Mouse (Mus musculus): ENCODE results near the gene Ndufb5. TPM values are rescaled to one million over a fixed set of nuclear protein-coding genes. Genes with fewer than 3 reads are reported as not detected.
"Not testable (repeated sequence)": the region's sequence is repeated elsewhere in the genome, so short reads cannot be mapped to it uniquely, and the experiment has no call there.

Gene Ndufb5
- polyA plus RNA-seq, 1 experiment from 2014 or later: 401 TPM

- no peaks in the 10 kb centered on the region for H3K4me1 ChIP-seq (ENCODE audit: control insufficient read depth, insufficient read depth, low read length)
- 92% methylated on average over 5 of the region's 5 CpGs for WGBS
- H3K4me2 ChIP-seq (ENCODE audit: low read depth, low read length): no peak overlapping the region
- H3K36me3 ChIP-seq (ENCODE audit: control insufficient read depth, insufficient read depth, low read length): peaks cover 22% of the 10 kb centered on the region
- H3K27ac ChIP-seq (ENCODE audit: low read length): no peak overlapping the region
- ATAC-seq: no peak
- H3K4me3 ChIP-seq (ENCODE audit: low read length): no peak overlapping the region
- no peaks in the 10 kb centered on the region for H3K27me3 ChIP-seq (replicated peaks; ENCODE audit: control insufficient read depth, insufficient read depth, low read length)
- no peaks in the 10 kb centered on the region for H3K9me3 ChIP-seq (ENCODE audit: control insufficient read depth, low read length)
- H3K9ac ChIP-seq (ENCODE audit: low read depth, low read length): no peak overlapping the region
These were observed 18.5 kb upstream of the Ndufb5 start for GRCm38 (mm10) chr3:32718271-32718670.

- ATAC-seq: no peak
- H3K4me2 ChIP-seq (ENCODE audit: low read depth, low read length): no peak overlapping the region
- H3K4me3 ChIP-seq (ENCODE audit: low read length): no peak overlapping the region
- H3K9me3 ChIP-seq (ENCODE audit: control insufficient read depth, low read length): no peaks in the 10 kb centered on the region
- H3K9ac ChIP-seq (ENCODE audit: low read depth, low read length): no peak overlapping the region
- H3K27ac ChIP-seq (ENCODE audit: low read length): no peak overlapping the region
- H3K27me3 ChIP-seq (replicated peaks; ENCODE audit: control insufficient read depth, insufficient read depth, low read length): no peaks in the 10 kb centered on the region
- WGBS: 94% methylated on average over 7 of the region's 7 CpGs
- H3K4me1 ChIP-seq (ENCODE audit: control insufficient read depth, insufficient read depth, low read length): no peaks in the 10 kb centered on the region
- H3K36me3 ChIP-seq (ENCODE audit: control insufficient read depth, insufficient read depth, low read length): peaks cover 34% of the 10 kb centered on the region
These were observed 12.6 kb upstream of the Ndufb5 start for GRCm38 (mm10) chr3:32724191-32724590.

GRCm38 (mm10) chr3:32725951-32726350 is 10.8 kb upstream of the Ndufb5 start:
- no peaks in the 10 kb centered on the region for H3K9me3 ChIP-seq (ENCODE audit: control insufficient read depth, low read length)
- no peak overlapping the region for H3K4me2 ChIP-seq (ENCODE audit: low read depth, low read length)
- no peak overlapping the region for H3K4me3 ChIP-seq (ENCODE audit: low read length)
- H3K36me3 ChIP-seq (ENCODE audit: control insufficient read depth, insufficient read depth, low read length): peaks cover 34% of the 10 kb centered on the region
- no peaks in the 10 kb centered on the region for H3K4me1 ChIP-seq (ENCODE audit: control insufficient read depth, insufficient read depth, low read length)
- WGBS: 86% methylated on average over 5 of the region's 5 CpGs
- no peak for ATAC-seq
- no peaks in the 10 kb centered on the region for H3K27me3 ChIP-seq (replicated peaks; ENCODE audit: control insufficient read depth, insufficient read depth, low read length)
- H3K9ac ChIP-seq (ENCODE audit: low read depth, low read length): no peak overlapping the region
- no peak overlapping the region for H3K27ac ChIP-seq (ENCODE audit: low read length)

GRCm38 (mm10) chr3:32727861-32728260 is 8.9 kb upstream of the Ndufb5 start:
- 90% methylated on average over 4 of the region's 4 CpGs for WGBS
- ATAC-seq: no peak
- Histone ChIP-seq H3K4me2 (ENCODE audit: low read depth, low read length) (no peak overlapping the region), H3K36me3 (ENCODE audit: control insufficient read depth, insufficient read depth, low read length) (peaks cover 33% of the 10 kb centered on the region), H3K27ac (ENCODE audit: low read length) (no peak overlapping the region), H3K4me3 (ENCODE audit: low read length) (no peak overlapping the region), H3K9me3 (ENCODE audit: control insufficient read depth, low read length) (no peaks in the 10 kb centered on the region), H3K9ac (ENCODE audit: low read depth, low read length) (no peak overlapping the region), H3K27me3 (replicated peaks; ENCODE audit: control insufficient read depth, insufficient read depth, low read length) (no peaks in the 10 kb centered on the region), H3K4me1 (ENCODE audit: control insufficient read depth, insufficient read depth, low read length) (no peaks in the 10 kb centered on the region)

- Histone ChIP-seq H3K9ac (ENCODE audit: low read depth, low read length) (peak within 1 kb of the TSS; percentile 91), H3K4me2 (ENCODE audit: low read depth, low read length) (peak within 1 kb of the TSS; percentile 61), H3K9me3 (ENCODE audit: control insufficient read depth, low read length) (no peaks in the 10 kb centered on the region), H3K4me1 (ENCODE audit: control insufficient read depth, insufficient read depth, low read length) (peaks cover 10% of the 10 kb centered on the region; the same call in 1 of the 2 replicates), H3K4me3 (ENCODE audit: low read length) (peak within 1 kb of the TSS; percentile 89), H3K36me3 (ENCODE audit: control insufficient read depth, insufficient read depth, low read length) (no peaks in the 10 kb centered on the region), H3K27me3 (replicated peaks; ENCODE audit: control insufficient read depth, insufficient read depth, low read length) (no peaks in the 10 kb centered on the region), H3K27ac (ENCODE audit: low read length) (peak within 1 kb of the TSS; percentile 82)
- peak; percentile 56 for ATAC-seq
- WGBS: under 1% methylated on average over 31 of the region's 31 CpGs
These were observed 424 bp downstream of the Ndufb5 start, which contains the start of gene Mrpl47 for GRCm38 (mm10) chr3:32737172-32737655. Gene Mrpl47 (minus strand): TSS chr3:32737605.

GRCm38 (mm10) chr3:32738549-32738948 is 1.8 kb downstream of the Ndufb5 start:
- no peaks in the 10 kb centered on the region for H3K36me3 ChIP-seq (ENCODE audit: control insufficient read depth, insufficient read depth, low read length)
- no peak for ATAC-seq
- H3K4me3 ChIP-seq (ENCODE audit: low read length): no peak overlapping the region
- H3K9me3 ChIP-seq (ENCODE audit: control insufficient read depth, low read length): no peaks in the 10 kb centered on the region
- no peak overlapping the region; the same call in 1 of the 2 replicates for H3K4me2 ChIP-seq (ENCODE audit: low read depth, low read length)
- WGBS: 91% methylated on average over 5 of the region's 5 CpGs
- no peak overlapping the region for H3K27ac ChIP-seq (ENCODE audit: low read length)
- H3K9ac ChIP-seq (ENCODE audit: low read depth, low read length): no peak overlapping the region
- no peaks in the 10 kb centered on the region for H3K27me3 ChIP-seq (replicated peaks; ENCODE audit: control insufficient read depth, insufficient read depth, low read length)
- H3K4me1 ChIP-seq (ENCODE audit: control insufficient read depth, insufficient read depth, low read length): peaks cover 10% of the 10 kb centered on the region; the same call in 1 of the 2 replicates

GRCm38 (mm10) chr3:32742276-32742780 is 5.5 kb downstream of the Ndufb5 start:
- no peak overlapping the region for H3K4me2 ChIP-seq (ENCODE audit: low read depth, low read length)
- WGBS: 79% methylated on average over 2 of the region's 2 CpGs
- H3K9me3 ChIP-seq (ENCODE audit: control insufficient read depth, low read length): no peaks in the 10 kb centered on the region
- no peak for ATAC-seq
- H3K36me3 ChIP-seq (ENCODE audit: control insufficient read depth, insufficient read depth, low read length): peaks cover 6% of the 10 kb centered on the region; the same call in 1 of the 2 replicates
- H3K27ac ChIP-seq (ENCODE audit: low read length): no peak overlapping the region
- H3K4me1 ChIP-seq (ENCODE audit: control insufficient read depth, insufficient read depth, low read length): peaks cover 10% of the 10 kb centered on the region; the same call in 1 of the 2 replicates
- no peak overlapping the region for H3K4me3 ChIP-seq (ENCODE audit: low read length)
- no peak overlapping the region for H3K9ac ChIP-seq (ENCODE audit: low read depth, low read length)
- H3K27me3 ChIP-seq (replicated peaks; ENCODE audit: control insufficient read depth, insufficient read depth, low read length): no peaks in the 10 kb centered on the region

- Histone ChIP-seq H3K36me3 (ENCODE audit: control insufficient read depth, insufficient read depth, low read length) (peaks cover 9% of the 10 kb centered on the region; the same call in 1 of the 2 replicates), H3K4me1 (ENCODE audit: control insufficient read depth, insufficient read depth, low read length) (no peaks in the 10 kb centered on the region), H3K27ac (ENCODE audit: low read length) (no peak overlapping the region), H3K9me3 (ENCODE audit: control insufficient read depth, low read length) (no peaks in the 10 kb centered on the region), H3K27me3 (replicated peaks; ENCODE audit: control insufficient read depth, insufficient read depth, low read length) (no peaks in the 10 kb centered on the region), H3K9ac (ENCODE audit: low read depth, low read length) (no peak overlapping the region), H3K4me3 (ENCODE audit: low read length) (no peak overlapping the region), H3K4me2 (ENCODE audit: low read depth, low read length) (no peak overlapping the region)
- WGBS: 91% methylated on average over 6 of the region's 6 CpGs
- ATAC-seq: no peak
These were observed 8.2 kb downstream of the Ndufb5 start for GRCm38 (mm10) chr3:32745001-32745400.

- H3K27ac ChIP-seq (ENCODE audit: low read length); H3K4me2 ChIP-seq (ENCODE audit: low read depth, low read length); ATAC-seq; H3K9me3 ChIP-seq (ENCODE audit: control insufficient read depth, low read length); H3K4me3 ChIP-seq (ENCODE audit: low read length); H3K4me1 ChIP-seq (ENCODE audit: control insufficient read depth, insufficient read depth, low read length); H3K9ac ChIP-seq (ENCODE audit: low read depth, low read length); H3K27me3 ChIP-seq (replicated peaks; ENCODE audit: control insufficient read depth, insufficient read depth, low read length): not testable (repeated sequence)
- H3K36me3 ChIP-seq (ENCODE audit: control insufficient read depth, insufficient read depth, low read length): peaks cover 13% of the 10 kb centered on the region; the same call in 1 of the 2 replicates
These were observed 8.6 kb downstream of the Ndufb5 start for GRCm38 (mm10) chr3:32745426-32745825.

- WGBS: 92% methylated on average over 9 of the region's 9 CpGs
- H3K27ac ChIP-seq (ENCODE audit: low read length): no peak overlapping the region
- peaks cover 30% of the 10 kb centered on the region for H3K36me3 ChIP-seq (ENCODE audit: control insufficient read depth, insufficient read depth, low read length)
- no peaks in the 10 kb centered on the region for H3K27me3 ChIP-seq (replicated peaks; ENCODE audit: control insufficient read depth, insufficient read depth, low read length)
- H3K9me3 ChIP-seq (ENCODE audit: control insufficient read depth, low read length): no peaks in the 10 kb centered on the region
- no peak overlapping the region for H3K4me2 ChIP-seq (ENCODE audit: low read depth, low read length)
- no peak overlapping the region for H3K4me3 ChIP-seq (ENCODE audit: low read length)
- no peak for ATAC-seq
- H3K9ac ChIP-seq (ENCODE audit: low read depth, low read length): no peak overlapping the region
- H3K4me1 ChIP-seq (ENCODE audit: control insufficient read depth, insufficient read depth, low read length): no peaks in the 10 kb centered on the region
These were observed 11.6 kb downstream of the Ndufb5 start for GRCm38 (mm10) chr3:32748384-32748783.
